Mouse (Mus musculus) frontal cortex, postnatal 10 days (tissue): ENCODE data around the gene Zfp750.

Source experiments
- DNase-seq, 2 experiments: peaks; one replicate each; pipeline ENCODE4 v3.0.0; 2022; ENCODE audit warnings: low spot score in 2 of 2, mixed read lengths in 1 of 2

The Zfp750 gene

GRCm38 (mm10) chr11:121542471-121542870 is 23.3 kb upstream of the Zfp750 start:
- DNase-seq: no peak

- DNase-seq: no peak
Observed at GRCm38 (mm10) chr11:121536528-121536927, 17.4 kb upstream of the Zfp750 start.

- no peak for DNase-seq
Observed at GRCm38 (mm10) chr11:121529747-121530146, 10.6 kb upstream of the Zfp750 start.

GRCm38 (mm10) chr11:121524191-121524590 is 5.1 kb upstream of the Zfp750 start:
- DNase-seq: no peak

GRCm38 (mm10) chr11:121522156-121522762 is 3.1 kb upstream of the Zfp750 start:
- no peak for DNase-seq

GRCm38 (mm10) chr11:121520761-121521160 is 1.6 kb upstream of the Zfp750 start:
- no peak for DNase-seq

GRCm38 (mm10) chr11:121519703-121520102 is 570 bp upstream of the Zfp750 start:
- DNase-seq: no peak

GRCm38 (mm10) chr11:121517687-121518465 is 1.3 kb downstream of the Zfp750 start:
- DNase-seq: no peak

- no peak for DNase-seq
Observed at GRCm38 (mm10) chr11:121516906-121517305, 2.2 kb downstream of the Zfp750 start.

GRCm38 (mm10) chr11:121515996-121516395 is 3.1 kb downstream of the Zfp750 start:
- no peak for DNase-seq

GRCm38 (mm10) chr11:121512896-121513572 is 6.1 kb downstream of the Zfp750 start:
- no peak for DNase-seq

GRCm38 (mm10) chr11:121510512-121511246 is 8.5 kb downstream of the Zfp750 start:
- no peak for DNase-seq

GRCm38 (mm10) chr11:121508478-121508877 is 10.7 kb downstream of the Zfp750 start:
- no peak for DNase-seq

- DNase-seq: no peak
Observed at GRCm38 (mm10) chr11:121502000-121502860, 16.9 kb downstream of the Zfp750 start.

- no peak for DNase-seq
Observed at GRCm38 (mm10) chr11:121501525-121501924, 17.6 kb downstream of the Zfp750 start.

- no peak for DNase-seq
Observed at GRCm38 (mm10) chr11:121500595-121500994, 18.5 kb downstream of the Zfp750 start.

- DNase-seq: no peak
Observed at GRCm38 (mm10) chr11:121490651-121491050, 28.5 kb downstream of the Zfp750 start.

GRCm38 (mm10) chr11:121485882-121486281 is 33.3 kb downstream of the Zfp750 start:
- no peak for DNase-seq

- no peak for DNase-seq
Observed at GRCm38 (mm10) chr11:121481129-121481528, 38.0 kb downstream of the Zfp750 start.

- DNase-seq: no peak
Observed at GRCm38 (mm10) chr11:121479476-121480203, 39.5 kb downstream of the Zfp750 start.
